Mouse (Mus musculus): Measurements from ENCODE around the gene Aph1a. TPM values are rescaled to one million over a fixed set of nuclear protein-coding genes. Genes with fewer than 3 reads are reported as not detected.
A peak's percentile ranks its signal among the peaks of the same experiment; 100 is the strongest.
"Not testable (repeated sequence)": the region's sequence is repeated elsewhere in the genome, so short reads cannot be mapped to it uniquely, and the experiment has no call there.

Aph1a gene
- total RNA-seq, 1 experiment = 70.9 TPM

GRCm38 (mm10) chr3:95856115-95856514 lies 37.7 kb upstream of the Aph1a start:
- H3K4me1 ChIP-seq (ENCODE audit: control insufficient read depth in 2 of 2, insufficient read depth in 2 of 2, low read length in 2 of 2, poor library complexity in 1 of 2) = peaks cover 0 to 5% of the 10 kb centered on the region in 2 experiments; a peak in 1 of 4 replicates
- peak overlapping the region; percentile 75 for H3K9ac ChIP-seq (ENCODE audit: insufficient read depth, low read depth, low read length, poor library complexity, severe bottlenecking)
- DNase-seq (ENCODE audit: low read depth, low spot score) = no peak
- no peaks in the 10 kb centered on the region for H3K9me3 ChIP-seq (ENCODE audit: control insufficient read depth, insufficient read depth, low read depth, low read length)
- peaks cover 15% of the 10 kb centered on the region for H3K36me3 ChIP-seq (ENCODE audit: control insufficient read depth, insufficient read depth, low read length, poor library complexity, severe bottlenecking)
- no peak for TF ChIP-seq ZC3H11A (IDR thresholded peaks at IDR 0.05; ENCODE audit: borderline replicate concordance, low read depth, low read length)
- TF ChIP-seq MAFK (IDR thresholded peaks at IDR 0.05; ENCODE audit: insufficient read depth, low read depth, low read length) = no peak
- no peak for TF ChIP-seq CHD2 (IDR thresholded peaks at IDR 0.05; ENCODE audit: low read depth, low read length)
- TF ChIP-seq ZNF384 (IDR thresholded peaks at IDR 0.05; ENCODE audit: low read depth, low read length) = 0 out of 2 replicates have a peak, but pooled peaks have one; percentile 0
- no peak for TF ChIP-seq HCFC1 (IDR thresholded peaks at IDR 0.05; ENCODE audit: borderline replicate concordance, insufficient read depth, low read length)
- in situ Hi-C loops (cut with MboI; ENCODE audit: low sequenced_read_pairs in 2 of 2, unreplicated experiment in 2 of 2) = no loop called here
- H3K4me3 ChIP-seq (ENCODE audit: insufficient read depth in 1 of 2, low read depth in 1 of 2, low read length in 2 of 2, poor library complexity in 1 of 2, severe bottlenecking in 1 of 2) = peak overlapping the region; percentile 76 to 97
- peak overlapping the region; percentile 14; the same call in 1 of the 2 replicates for H3K27ac ChIP-seq (ENCODE audit: insufficient read depth, low read depth, low read length, poor library complexity, severe bottlenecking)

GRCm38 (mm10) chr3:95857050-95857449 lies 36.7 kb upstream of the Aph1a start:
- H3K4me1 ChIP-seq (ENCODE audit: control insufficient read depth in 2 of 2, insufficient read depth in 2 of 2, low read length in 2 of 2, poor library complexity in 1 of 2); H3K9ac ChIP-seq (ENCODE audit: insufficient read depth, low read depth, low read length, poor library complexity, severe bottlenecking); in situ Hi-C loops (cut with MboI; ENCODE audit: low sequenced_read_pairs in 2 of 2, unreplicated experiment in 2 of 2); H3K9me3 ChIP-seq (ENCODE audit: control insufficient read depth, insufficient read depth, low read depth, low read length); H3K4me3 ChIP-seq (ENCODE audit: insufficient read depth in 1 of 2, low read depth in 1 of 2, low read length in 2 of 2, poor library complexity in 1 of 2, severe bottlenecking in 1 of 2); H3K27ac ChIP-seq (ENCODE audit: insufficient read depth, low read depth, low read length, poor library complexity, severe bottlenecking); DNase-seq (ENCODE audit: low read depth, low spot score); H3K36me3 ChIP-seq (ENCODE audit: control insufficient read depth, insufficient read depth, low read length, poor library complexity, severe bottlenecking): not testable (repeated sequence)

GRCm38 (mm10) chr3:95858278-95858677 lies 35.5 kb upstream of the Aph1a start:
- in situ Hi-C loops (cut with MboI; ENCODE audit: low sequenced_read_pairs in 2 of 2, unreplicated experiment in 2 of 2) = not testable (repeated sequence)

GRCm38 (mm10) chr3:95860323-95860722 lies 33.4 kb upstream of the Aph1a start:
- DNase-seq (ENCODE audit: low read depth, low spot score) = no peak
- H3K9ac ChIP-seq (ENCODE audit: insufficient read depth, low read depth, low read length, poor library complexity, severe bottlenecking) = no peak overlapping the region
- in situ Hi-C loops (cut with MboI; ENCODE audit: low sequenced_read_pairs in 2 of 2, unreplicated experiment in 2 of 2) = no loop called here

More at GRCm38 (mm10) chr3:95858278-95858677, 35.5 kb upstream of the Aph1a start:
- not testable (repeated sequence) for H3K4me3 ChIP-seq (ENCODE audit: insufficient read depth in 1 of 2, low read depth in 1 of 2, low read length in 2 of 2, poor library complexity in 1 of 2, severe bottlenecking in 1 of 2); H3K4me1 ChIP-seq (ENCODE audit: control insufficient read depth in 2 of 2, insufficient read depth in 2 of 2, low read length in 2 of 2, poor library complexity in 1 of 2); H3K27ac ChIP-seq (ENCODE audit: insufficient read depth, low read depth, low read length, poor library complexity, severe bottlenecking); H3K9ac ChIP-seq (ENCODE audit: insufficient read depth, low read depth, low read length, poor library complexity, severe bottlenecking); H3K36me3 ChIP-seq (ENCODE audit: control insufficient read depth, insufficient read depth, low read length, poor library complexity, severe bottlenecking); H3K9me3 ChIP-seq (ENCODE audit: control insufficient read depth, insufficient read depth, low read depth, low read length); DNase-seq (ENCODE audit: low read depth, low spot score)

DNA sequence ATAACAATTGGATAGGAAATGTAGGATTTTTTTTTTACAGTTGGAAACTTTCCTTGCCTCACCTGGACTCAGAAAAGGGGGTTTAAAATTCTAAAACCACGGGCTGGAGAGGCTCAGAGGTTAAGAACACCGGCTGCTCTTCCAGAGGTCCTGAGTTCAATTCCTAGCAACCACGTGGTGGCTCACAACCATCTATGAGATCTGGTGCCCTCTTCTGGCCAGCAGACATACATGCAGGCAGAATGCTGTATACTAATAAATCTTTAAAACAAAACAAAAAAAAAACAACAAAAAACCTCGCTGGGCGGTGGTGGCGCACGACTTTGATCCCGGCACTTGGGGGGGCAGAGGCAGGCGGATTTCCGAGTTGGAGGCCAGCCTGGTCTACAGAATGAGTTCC lies 32.6 kb upstream of the Aph1a start:
- Histone ChIP-seq H3K9ac (ENCODE audit: insufficient read depth, low read depth, low read length, poor library complexity, severe bottlenecking) (no peak overlapping the region), H3K27ac (ENCODE audit: insufficient read depth, low read depth, low read length, poor library complexity, severe bottlenecking) (no peak overlapping the region), H3K4me3 (ENCODE audit: insufficient read depth in 1 of 2, low read depth in 1 of 2, low read length in 2 of 2, poor library complexity in 1 of 2, severe bottlenecking in 1 of 2) (no peak overlapping the region), H3K9me3 (ENCODE audit: control insufficient read depth, insufficient read depth, low read depth, low read length) (no peaks in the 10 kb centered on the region), H3K4me1 (ENCODE audit: control insufficient read depth in 2 of 2, insufficient read depth in 2 of 2, low read length in 2 of 2, poor library complexity in 1 of 2) (peaks cover 2 to 17% of the 10 kb centered on the region in 2 experiments; a peak in 2 of 4 replicates), H3K36me3 (ENCODE audit: control insufficient read depth, insufficient read depth, low read length, poor library complexity, severe bottlenecking) (no peaks in the 10 kb centered on the region)
- TF ChIP-seq HCFC1 (IDR thresholded peaks at IDR 0.05; ENCODE audit: borderline replicate concordance, insufficient read depth, low read length) = no peak
- no peak for TF ChIP-seq MAFK (IDR thresholded peaks at IDR 0.05; ENCODE audit: insufficient read depth, low read depth, low read length)
- no peak for TF ChIP-seq CHD2 (IDR thresholded peaks at IDR 0.05; ENCODE audit: low read depth, low read length)
- no peak for TF ChIP-seq ZNF384 (IDR thresholded peaks at IDR 0.05; ENCODE audit: low read depth, low read length)
- TF ChIP-seq ZC3H11A (IDR thresholded peaks at IDR 0.05; ENCODE audit: borderline replicate concordance, low read depth, low read length) = no peak
- no peak for DNase-seq (ENCODE audit: low read depth, low spot score)
- in situ Hi-C loops (cut with MboI; ENCODE audit: low sequenced_read_pairs in 2 of 2, unreplicated experiment in 2 of 2) = no loop called here

More at GRCm38 (mm10) chr3:95860323-95860722, 33.4 kb upstream of the Aph1a start:
- Histone ChIP-seq H3K9me3 (ENCODE audit: control insufficient read depth, insufficient read depth, low read depth, low read length) (no peaks in the 10 kb centered on the region), H3K36me3 (ENCODE audit: control insufficient read depth, insufficient read depth, low read length, poor library complexity, severe bottlenecking) (no peaks in the 10 kb centered on the region), H3K4me3 (ENCODE audit: insufficient read depth in 1 of 2, low read depth in 1 of 2, low read length in 2 of 2, poor library complexity in 1 of 2, severe bottlenecking in 1 of 2) (no peak overlapping the region), H3K4me1 (ENCODE audit: control insufficient read depth in 2 of 2, insufficient read depth in 2 of 2, low read length in 2 of 2, poor library complexity in 1 of 2) (peaks cover 2 to 17% of the 10 kb centered on the region in 2 experiments; a peak in 2 of 4 replicates), H3K27ac (ENCODE audit: insufficient read depth, low read depth, low read length, poor library complexity, severe bottlenecking) (no peak overlapping the region)
- TF ChIP-seq ZC3H11A (IDR thresholded peaks at IDR 0.05; ENCODE audit: borderline replicate concordance, low read depth, low read length) = no peak
- TF ChIP-seq MAFK (IDR thresholded peaks at IDR 0.05; ENCODE audit: insufficient read depth, low read depth, low read length) = no peak
- TF ChIP-seq CHD2 (IDR thresholded peaks at IDR 0.05; ENCODE audit: low read depth, low read length) = no peak
- TF ChIP-seq HCFC1 (IDR thresholded peaks at IDR 0.05; ENCODE audit: borderline replicate concordance, insufficient read depth, low read length) = no peak
- TF ChIP-seq ZNF384 (IDR thresholded peaks at IDR 0.05; ENCODE audit: low read depth, low read length) = no peak

Data from ES-E14 (cell line).